Mouse (Mus musculus): ENCODE data around the gene Olfr1411.

GRCm38 (mm10) chr1:92545929-92546328 is 48.3 kb upstream of the Olfr1411 start:
- TF ChIP-seq CTCF (IDR thresholded peaks at IDR 0.05; ENCODE audit: extremely low read depth, insufficient read depth, low read length) (no peak), POLR2A (IDR thresholded peaks at IDR 0.05; ENCODE audit: extremely low read depth, insufficient read depth, low read length) (no peak)

Measured in cortical plate, adult 2 months (tissue).